Mouse (Mus musculus): ENCODE results near the gene Lrrc73.

Lrrc73 gene

DNA sequence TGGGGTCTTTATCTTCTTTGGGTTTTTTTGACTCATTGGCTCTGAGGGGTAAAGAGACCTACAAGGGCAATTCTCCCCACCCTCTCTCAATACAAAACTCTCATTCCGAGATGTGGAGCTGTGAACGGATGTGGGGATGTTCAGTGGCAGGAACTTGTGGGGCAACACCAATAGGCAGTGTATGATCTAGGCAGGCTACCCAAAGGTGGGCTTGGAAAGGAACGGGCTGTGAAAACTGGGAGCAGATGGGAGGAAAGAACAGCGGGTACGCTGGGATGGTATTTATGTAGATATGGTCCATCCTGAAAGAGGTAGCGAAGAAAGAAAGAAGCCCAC lies 43.7 kb downstream of the Lrrc73 start:
- DNase-seq (ENCODE audit: low spot score): no peak

DNA sequence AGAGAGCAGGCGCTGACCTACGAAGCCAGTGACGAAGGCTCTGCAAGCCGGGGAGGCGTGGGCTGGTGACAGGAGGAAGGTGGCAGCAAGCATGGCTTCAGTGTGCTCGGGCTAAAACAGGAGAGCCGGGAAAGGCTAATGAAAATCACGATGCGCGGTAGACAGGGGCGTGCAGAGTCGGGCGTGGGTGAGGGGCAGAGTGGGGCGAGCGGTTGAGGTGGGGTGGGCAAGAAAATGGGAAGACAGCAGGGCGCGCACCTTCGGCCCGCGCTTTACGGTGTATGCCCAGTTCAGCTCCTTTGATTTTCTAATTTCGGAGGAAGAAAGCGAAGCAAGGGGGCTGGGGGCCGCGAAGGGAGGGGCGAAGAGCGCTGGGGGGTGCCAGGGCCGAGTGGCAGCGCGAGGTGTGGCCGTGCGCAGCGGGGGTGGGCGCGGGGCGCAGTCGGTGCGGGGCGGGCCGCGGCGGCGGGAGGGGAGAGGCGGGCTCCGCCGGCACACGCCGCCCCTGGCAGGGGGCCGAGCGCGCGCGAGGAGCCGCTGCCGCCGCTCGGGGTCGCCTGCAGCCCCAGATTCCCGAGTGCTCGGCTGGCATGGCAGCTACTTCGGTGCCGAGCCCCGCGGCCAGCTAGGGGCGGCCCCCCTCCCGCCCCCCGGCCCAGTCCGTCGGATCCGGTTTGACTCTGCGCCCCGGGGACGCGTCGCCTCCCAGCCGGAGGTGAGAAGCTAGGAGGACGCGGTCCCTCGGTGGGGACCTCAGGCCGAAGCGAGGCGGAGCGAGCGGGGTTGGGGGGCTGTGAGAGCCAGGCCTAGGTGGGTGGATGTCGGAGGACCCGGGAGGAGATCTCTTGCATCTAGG lies 44.3 kb downstream of the Lrrc73 start, which contains the start of gene Dlk2:
TSS of gene Dlk2 (plus strand) at position 58 of the 856 bp plus-strand sequence.
- no peak for DNase-seq (ENCODE audit: low spot score)

DNA sequence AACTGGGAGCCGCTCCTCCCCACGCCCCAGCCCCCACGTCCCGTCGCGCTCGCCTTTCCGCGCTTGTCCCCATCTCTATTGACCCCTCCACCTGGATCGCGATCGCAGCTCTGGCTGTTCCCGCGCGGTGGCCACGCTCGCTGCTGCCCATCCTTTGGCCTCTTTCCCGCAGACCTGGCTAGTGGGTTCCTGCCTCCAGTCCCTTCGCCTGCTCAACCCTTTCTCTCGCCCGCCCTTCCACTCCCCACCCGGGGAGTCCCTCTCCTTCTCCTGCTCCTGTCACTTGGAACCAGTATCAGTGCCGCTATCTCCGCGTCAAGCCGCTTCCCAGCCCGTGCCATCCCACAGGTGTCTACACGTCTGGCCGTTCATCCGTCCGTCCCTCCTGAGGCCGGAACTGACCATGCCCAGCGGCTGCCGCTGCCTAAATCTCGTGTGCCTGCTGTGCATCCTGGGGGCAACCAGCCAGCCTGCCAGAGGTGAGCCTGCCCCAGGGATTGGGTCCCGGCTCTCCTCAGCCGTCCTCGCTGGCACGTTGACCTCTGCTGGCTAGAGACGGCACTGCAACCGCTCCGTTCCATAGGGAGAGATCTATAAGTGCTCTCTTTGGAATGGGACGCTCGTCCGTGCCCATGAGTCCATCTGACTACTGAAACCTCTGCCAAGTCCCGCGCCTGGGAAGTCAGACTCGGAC lies 45.0 kb downstream of the Lrrc73 start:
- peak; percentile 50 for DNase-seq (ENCODE audit: low spot score)

DNA sequence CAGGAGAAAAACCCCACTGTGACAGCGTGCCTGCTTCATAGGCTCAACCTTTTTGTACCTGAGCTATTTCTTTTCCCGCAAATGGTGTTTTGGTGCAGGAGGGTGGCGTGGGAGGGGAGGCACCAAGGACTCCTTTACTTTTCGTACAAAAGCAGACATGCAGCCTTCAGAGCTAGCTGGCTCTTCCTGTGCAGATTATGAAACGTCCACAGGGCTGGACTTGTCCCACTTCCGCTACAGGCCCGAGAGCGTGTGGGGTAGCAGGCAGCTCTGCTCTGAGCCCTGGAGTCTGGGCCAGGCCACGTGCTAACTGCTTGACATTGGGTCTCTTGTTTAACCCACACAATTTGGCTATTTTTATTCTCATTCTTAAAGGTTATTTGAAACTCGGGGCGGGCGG lies 48.6 kb downstream of the Lrrc73 start:
- no peak for DNase-seq (ENCODE audit: low spot score)

DNA sequence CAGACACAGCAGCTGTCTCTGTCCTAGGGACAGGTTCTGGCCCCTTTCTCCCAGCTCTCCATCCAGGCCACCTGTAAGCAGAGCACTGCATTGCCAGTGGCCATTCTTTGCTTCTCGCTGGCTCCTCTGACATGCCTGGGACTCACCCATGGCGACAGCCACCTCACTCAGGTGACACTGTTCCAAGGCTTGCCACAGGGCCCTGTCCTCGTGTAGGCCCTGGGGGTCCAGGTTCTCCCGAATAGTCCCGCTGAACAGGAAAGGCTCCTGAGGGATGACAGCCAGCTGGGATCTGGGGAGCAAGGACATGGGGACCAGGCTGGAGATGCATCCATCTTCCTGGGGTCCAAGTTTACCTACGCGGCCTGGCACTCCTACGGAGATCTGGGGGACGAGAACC lies 50.9 kb downstream of the Lrrc73 start:
- no peak for DNase-seq (ENCODE audit: low spot score)

Measured in c-Kit-positive CD71-positive TER-119-positive erythroid progenitor cells, embryonic 14.5 days (primary cell).